Mouse (Mus musculus) lung, adult 2 months (tissue): ENCODE data around the gene Ank. TPM values are rescaled to one million over a fixed set of nuclear protein-coding genes. Genes with fewer than 3 reads are reported as not detected.

Experiments
- DNase-seq: peaks from one replicate; pipeline ENCODE4 v3.0.0; 2022
- H3K4me1 ChIP-seq: fragments of 200-500 bp; 2 replicates; pipeline ENCODE4 v1.6.1; 2011; ENCODE audit warnings: low read length; ENCODE audit not compliant: control insufficient read depth, insufficient read depth
- H3K4me3 ChIP-seq: fragments of 200-500 bp; replicated peaks from 2 replicates; pipeline ENCODE3; 2011; ENCODE audit warnings: low read depth, mild to moderate bottlenecking, control low read depth, low read length; ENCODE audit errors: extremely low read depth
- CTCF ChIP-seq: fragments of 200-500 bp; IDR thresholded peaks from 2 replicates; pipeline ENCODE4 v1.5.1; 2011; ENCODE audit warnings: mild to moderate bottlenecking, low read length, control low read depth; ENCODE audit not compliant: insufficient read depth
- POLR2A ChIP-seq: fragments of 200-500 bp; IDR thresholded peaks from 2 replicates; pipeline ENCODE4 v1.6.1; 2011; ENCODE audit warnings: low read depth, mild to moderate bottlenecking, control low read depth, low read length, borderline replicate concordance; ENCODE audit errors: extremely low read depth
- WGBS: fragments of 180-500 bp; shearing (Covaris S2); methylation state at CpG from one replicate; pipeline ENCODE4 v1.1.7; 2018; 5-methylcytosine and 5-hydroxymethylcytosine counted together
- polyA plus RNA-seq: library from polyadenylated mRNA; depleted of rRNA; stranded (reverse); fragments of >200 nt; gene quantifications from 2 replicates; pipeline ENCODE4 v1.2.3, GENCODE M21; 2012

Gene Ank
- polyA plus RNA-seq, 1 experiment: 26.4 TPM

DNA sequence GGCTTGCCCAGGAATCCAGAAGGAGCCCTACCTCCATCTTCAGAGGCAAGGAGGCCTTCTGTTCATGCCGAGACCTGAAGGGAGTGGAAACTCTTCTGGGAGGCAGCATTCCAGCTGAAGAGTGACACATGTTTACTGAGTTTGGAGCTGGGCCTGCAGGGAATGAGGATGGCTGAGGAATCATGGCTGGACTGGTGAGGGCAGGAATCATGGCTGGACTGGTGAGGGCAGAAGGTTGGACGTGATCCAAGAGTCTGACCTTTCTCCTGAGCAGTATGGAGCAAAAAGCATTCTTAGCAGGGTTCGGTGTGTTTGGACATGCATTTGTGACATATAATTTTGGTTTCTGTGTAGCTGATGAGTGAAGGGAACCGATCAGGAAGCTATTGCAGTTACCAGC, 15.5 kb downstream of the Ank start:
- DNase-seq: no peak
- 72% methylated on average over 4 of the region's 4 CpGs for WGBS
- TF ChIP-seq POLR2A: no peak
- no peak for TF ChIP-seq CTCF
- H3K4me1 ChIP-seq: peaks cover 2% of the 10 kb centered on the region; the same call in 1 of the 2 replicates
- no peak overlapping the region for H3K4me3 ChIP-seq

- H3K4me3 ChIP-seq: no peak overlapping the region
- no peak for DNase-seq
- H3K4me1 ChIP-seq: peaks cover 4% of the 10 kb centered on the region; the same call in 1 of the 2 replicates
- WGBS: 54% methylated on average over 3 of the region's 3 CpGs
- no peak for TF ChIP-seq POLR2A
- no peak for TF ChIP-seq CTCF
Observed at GRCm38 (mm10) chr15:27483183-27483582, 16.7 kb downstream of the Ank start.

- Histone ChIP-seq H3K4me1 (peaks cover 4% of the 10 kb centered on the region; the same call in 1 of the 2 replicates), H3K4me3 (no peak overlapping the region)
- TF ChIP-seq POLR2A (no peak), CTCF (no peak)
- DNase-seq: no peak
- WGBS: 42% methylated on average over 12 of the region's 12 CpGs
Observed at GRCm38 (mm10) chr15:27485567-27486278, 19.2 kb downstream of the Ank start.

DNA sequence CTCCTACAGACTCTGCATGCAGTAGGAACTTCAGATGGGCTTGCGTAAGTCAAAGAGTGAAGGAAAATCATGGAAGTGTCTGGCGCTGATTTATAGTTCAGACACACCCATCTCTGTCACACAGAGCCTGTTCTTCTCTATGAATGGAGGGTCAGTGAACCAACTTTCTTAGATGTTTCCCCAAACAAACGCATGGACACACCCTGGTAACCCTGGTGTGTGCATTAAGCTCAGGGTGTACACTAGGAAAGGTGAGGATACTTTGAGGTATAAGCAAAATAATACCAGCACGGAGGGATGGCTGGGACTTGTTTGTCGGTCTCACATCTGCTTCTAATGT, 19.8 kb downstream of the Ank start:
- Histone ChIP-seq H3K4me1 (peaks cover 4% of the 10 kb centered on the region; the same call in 1 of the 2 replicates), H3K4me3 (no peak overlapping the region)
- DNase-seq: no peak
- WGBS: 66% methylated on average over 5 of the region's 5 CpGs
- TF ChIP-seq CTCF (no peak), POLR2A (no peak)

- peaks cover 4% of the 10 kb centered on the region; the same call in 1 of the 2 replicates for H3K4me1 ChIP-seq
- no peak overlapping the region for H3K4me3 ChIP-seq
- WGBS: 41% methylated on average over 8 of the region's 8 CpGs
- no peak for DNase-seq
- TF ChIP-seq CTCF (no peak), POLR2A (no peak)
Observed at GRCm38 (mm10) chr15:27487059-27487458, 20.6 kb downstream of the Ank start.

DNA sequence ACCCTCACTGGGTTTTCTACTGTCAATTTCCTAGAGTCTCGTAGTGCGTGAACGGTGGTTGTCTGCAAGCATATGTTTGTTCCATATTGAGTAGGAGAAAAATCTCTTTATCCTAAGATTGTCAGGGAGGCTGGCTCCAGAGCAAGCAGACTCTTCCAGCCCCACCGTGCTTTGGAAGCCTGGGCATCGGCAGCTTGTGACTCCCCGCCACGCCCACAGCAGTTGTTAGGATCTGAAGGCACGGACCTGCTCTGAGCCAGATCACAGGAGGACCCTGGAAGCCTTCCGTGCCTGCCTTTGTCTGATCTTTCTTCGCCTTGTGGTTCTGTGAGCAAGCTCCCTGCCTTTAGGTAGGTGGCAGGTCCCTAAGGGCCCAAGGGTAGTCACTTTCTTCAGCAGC, 21.6 kb downstream of the Ank start:
- TF ChIP-seq POLR2A (no peak), CTCF (no peak)
- Histone ChIP-seq H3K4me1 (peaks cover 4% of the 10 kb centered on the region; the same call in 1 of the 2 replicates), H3K4me3 (no peak overlapping the region)
- 71% methylated on average over 10 of the region's 10 CpGs for WGBS
- no peak for DNase-seq

- DNase-seq: no peak
- H3K4me3 ChIP-seq: no peak overlapping the region
- 78% methylated on average over 9 of the region's 9 CpGs for WGBS
- no peak for TF ChIP-seq POLR2A
- TF ChIP-seq CTCF: no peak
- peaks cover 4% of the 10 kb centered on the region; the same call in 1 of the 2 replicates for H3K4me1 ChIP-seq
Observed at GRCm38 (mm10) chr15:27490676-27491075, 24.2 kb downstream of the Ank start.

- no peak overlapping the region for H3K4me3 ChIP-seq
- peaks cover 2% of the 10 kb centered on the region; the same call in 1 of the 2 replicates for H3K4me1 ChIP-seq
- WGBS: 69% methylated on average over 8 of the region's 8 CpGs
- TF ChIP-seq CTCF (no peak), POLR2A (no peak)
- DNase-seq: no peak
Observed at GRCm38 (mm10) chr15:27491425-27492070, 25.1 kb downstream of the Ank start.

DNA sequence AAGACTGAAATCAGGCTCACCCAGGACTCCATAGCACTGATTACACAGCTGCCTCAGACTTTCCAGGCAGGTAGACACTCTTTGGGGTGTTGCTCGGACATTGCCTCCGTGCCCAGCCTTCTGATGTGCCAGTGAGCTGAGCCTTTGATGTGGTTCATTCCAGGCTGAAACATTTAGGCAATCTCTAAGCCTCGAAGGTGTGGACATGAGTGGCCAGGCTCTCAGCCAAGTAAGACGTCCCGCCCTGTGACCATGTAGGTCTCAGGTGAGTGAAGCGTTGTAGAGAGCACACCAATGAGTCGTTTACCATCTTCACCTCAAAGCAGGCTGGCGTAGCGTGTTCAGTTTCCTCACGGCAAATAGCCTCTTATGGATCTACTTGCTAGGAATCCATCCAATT, 25.7 kb downstream of the Ank start:
- Histone ChIP-seq H3K4me3 (no peak overlapping the region), H3K4me1 (peaks cover 2% of the 10 kb centered on the region; the same call in 1 of the 2 replicates)
- 71% methylated on average over 10 of the region's 10 CpGs for WGBS
- DNase-seq: no peak
- TF ChIP-seq POLR2A: no peak
- no peak for TF ChIP-seq CTCF

- WGBS: 89% methylated on average over 1 of the region's 1 CpGs
- TF ChIP-seq POLR2A (no peak), CTCF (no peak)
- no peak overlapping the region for H3K4me3 ChIP-seq
Observed at GRCm38 (mm10) chr15:27492734-27493133, 26.3 kb downstream of the Ank start.

More at GRCm38 (mm10) chr15:27492734-27493133, 26.3 kb downstream of the Ank start:
- DNase-seq: no peak
- no peaks in the 10 kb centered on the region; the same call in 1 of the 2 replicates for H3K4me1 ChIP-seq
